Mouse (Mus musculus): ENCODE data around the gene Tceal9.
A peak's percentile ranks its signal among the peaks of the same experiment; 100 is the strongest.
"Not testable (repeated sequence)": the region's sequence is repeated elsewhere in the genome, so short reads cannot be mapped to it uniquely, and the experiment has no call there.

Tceal9 gene

GRCm38 (mm10) chrX:136244574-136245229 is at the start of gene Tceal9:
Gene Tceal9 (plus strand): TSS chrX:136245079.
- DNase-seq: peak; percentile 72

- DNase-seq: no peak
Measured at GRCm38 (mm10) chrX:136195193-136195944, 49.5 kb upstream of the Tceal9 start.

GRCm38 (mm10) chrX:136196873-136197272 is 48.0 kb upstream of the Tceal9 start:
- peak; percentile 57 for DNase-seq

GRCm38 (mm10) chrX:136203257-136203656 is 41.6 kb upstream of the Tceal9 start:
- DNase-seq: no peak

- DNase-seq: no peak
Measured at GRCm38 (mm10) chrX:136203664-136204066, 41.2 kb upstream of the Tceal9 start, which contains the start of gene Tceal5. Gene Tceal5 (minus strand): TSS chrX:136203876.

- DNase-seq: no peak
Measured at GRCm38 (mm10) chrX:136204406-136204805, 40.5 kb upstream of the Tceal9 start.

GRCm38 (mm10) chrX:136213396-136213795 is 31.5 kb upstream of the Tceal9 start:
- DNase-seq: no peak

- DNase-seq: not testable (repeated sequence)
Measured at GRCm38 (mm10) chrX:136214729-136215677, 29.9 kb upstream of the Tceal9 start, which contains the start of the genes Tceal7 and Bex1. Gene Tceal7 (plus strand): TSS chrX:136214779. Gene Bex1 (minus strand): TSS chrX:136215513.

GRCm38 (mm10) chrX:136216303-136216702 is 28.6 kb upstream of the Tceal9 start:
- DNase-seq: no peak

GRCm38 (mm10) chrX:136223714-136224113 is 21.2 kb upstream of the Tceal9 start:
- no peak for DNase-seq

- DNase-seq: no peak
Measured at GRCm38 (mm10) chrX:136227768-136228167, 17.1 kb upstream of the Tceal9 start.

GRCm38 (mm10) chrX:136238118-136238517 is 6.8 kb upstream of the Tceal9 start:
- DNase-seq: peak; percentile 38

- DNase-seq: no peak
Measured at GRCm38 (mm10) chrX:136243181-136243580, 1.7 kb upstream of the Tceal9 start.

- DNase-seq: peak; percentile 29
Measured at GRCm38 (mm10) chrX:136245521-136246071, 717 bp downstream of the Tceal9 start.

GRCm38 (mm10) chrX:136248811-136249210 is 3.9 kb downstream of the Tceal9 start:
- no peak for DNase-seq

GRCm38 (mm10) chrX:136249671-136250070 is 4.8 kb downstream of the Tceal9 start:
- DNase-seq: no peak

GRCm38 (mm10) chrX:136252023-136252729 is 7.3 kb downstream of the Tceal9 start:
- no peak for DNase-seq

GRCm38 (mm10) chrX:136267720-136268119 is 22.8 kb downstream of the Tceal9 start:
- no peak for DNase-seq

- no peak for DNase-seq
Measured at GRCm38 (mm10) chrX:136268173-136268572, 23.3 kb downstream of the Tceal9 start.

GRCm38 (mm10) chrX:136269743-136270392 is 25.0 kb downstream of the Tceal9 start, which contains the start of gene Bex3:
Gene Bex3 (plus strand): TSS chrX:136270253.
- DNase-seq: peak; percentile 36
